Mouse (Mus musculus) activated CD4-positive, CD25-positive, alpha-beta regulatory T cell, adult 4 months (primary cell): ENCODE measurements around the gene Pds5a. TPM values are rescaled to one million over a fixed set of nuclear protein-coding genes. Genes with fewer than 3 reads are reported as not detected.

Experiments
- ATAC-seq: one replicate; pipeline ENCODE4 v1.8.0; 2017
- polyA plus RNA-seq, 2 experiments: library from polyadenylated mRNA; unstranded; fragments of 100-300 nt; shearing (Covaris generic); gene quantifications; one replicate each; pipeline ENCODE4 v1.2.1; 2017

The Pds5a gene
- polyA plus RNA-seq, 2 experiments from 2014 or later = 67.6 to 104 TPM

- ATAC-seq = no peak
Observed at GRCm38 (mm10) chr5:65561125-65561893, 136.8 kb downstream of the Pds5a start.

- ATAC-seq = no peak
Observed at GRCm38 (mm10) chr5:65557109-65557508, 141.0 kb downstream of the Pds5a start.

Other genes starting within 250 kb of the Pds5a start
- not detected for gene Gm43552, start 205.4 kb downstream of the Pds5a start, polyA plus RNA-seq
- gene Smim14, start 161.1 kb downstream of the Pds5a start, polyA plus RNA-seq = 100 to 1,000 TPM; 137 to 154 TPM
- 100 to 1,000 TPM; 107 to 115 TPM for gene Ube2k, start 161.0 kb downstream of the Pds5a start, polyA plus RNA-seq
- 10 to 100 TPM in 1 of 2 experiments, 1 to 10 TPM in 1; 7.8 to 15.6 TPM for gene N4bp2, start 65.2 kb upstream of the Pds5a start, polyA plus RNA-seq
- 100 to 1,000 TPM; 233 to 235 TPM for gene Rhoh, start 162.9 kb upstream of the Pds5a start, polyA plus RNA-seq
- 1 to 10 TPM in 1 of 2 experiments, not detected in 1; 1.5 TPM for gene Chrna9, start 236.6 kb upstream of the Pds5a start, polyA plus RNA-seq